ENCODE assay signal across 8 mouse cellular contexts in genomic region chr2:71388951-71389763, GRCm38 (mm10). TPM values are rescaled to one million over a fixed set of nuclear protein-coding genes. Genes with fewer than 3 reads are reported as not detected.
DNase-seq lines count a peak whose midpoint lies in the region; ATAC-seq and TF ChIP-seq lines count a peak whose summit lies in the region.

Hat1 (plus strand) TSS chr2:71388958.

- H3K4me1 ChIP-seq in CH12.LX (ENCODE audit: control insufficient read depth in 1 of 2, insufficient read depth in 2 of 2) = peaks cover 8 to 30% of the 10 kb centered on the region in 2 experiments
- H3K4me1 ChIP-seq in forebrain, embryonic 11.5 days (replicated peaks; ENCODE audit: control insufficient read depth, insufficient read depth, low read length) = no peaks in the 10 kb centered on the region; the same call in 1 of the 2 replicates
- H3K4me1 ChIP-seq in heart, postnatal 0 days (ENCODE audit: control insufficient read depth, insufficient read depth) = peaks cover 9% of the 10 kb centered on the region; the same call in 1 of the 2 replicates
- peaks cover 12% of the 10 kb centered on the region for H3K4me1 ChIP-seq in liver, embryonic 16.5 days (ENCODE audit: control insufficient read depth, low read depth, low read length)
- peaks cover 13% of the 10 kb centered on the region for H3K4me1 ChIP-seq in neural tube, embryonic 13.5 days (replicated peaks)
- peaks cover 7% of the 10 kb centered on the region for H3K4me1 ChIP-seq in testis, adult 2 months (ENCODE audit: control insufficient read depth, insufficient read depth, low read length)

- peak; percentile 99 for ATAC-seq in forebrain, embryonic 11.5 days (replicated peaks; ENCODE audit: low FRiP score)
- peak; percentile 99 for ATAC-seq in heart, postnatal 0 days (ENCODE audit: insufficient read depth, low read depth)
- ATAC-seq in liver, embryonic 16.5 days (ENCODE audit: low read depth) = peak; percentile 99
- peak; percentile 99 for ATAC-seq in neural tube, embryonic 13.5 days (ENCODE audit: low read depth)

- H3K36me3 ChIP-seq in CH12.LX (replicated peaks in 1 of 2; ENCODE audit: control insufficient read depth in 1 of 2, insufficient read depth in 1 of 2, low read length in 1 of 2) = peaks cover 5 to 26% of the 10 kb centered on the region in 2 experiments
- H3K36me3 ChIP-seq in forebrain, embryonic 11.5 days (ENCODE audit: control insufficient read depth, insufficient read depth, low read length) = peaks cover 2% of the 10 kb centered on the region; the same call in 1 of the 2 replicates
- H3K36me3 ChIP-seq in heart, postnatal 0 days (replicated peaks; ENCODE audit: control insufficient read depth, insufficient read depth, low read length) = peaks cover 9% of the 10 kb centered on the region
- peaks cover 12% of the 10 kb centered on the region for H3K36me3 ChIP-seq in liver, embryonic 16.5 days (ENCODE audit: control insufficient read depth, insufficient read depth)
- peaks cover 19% of the 10 kb centered on the region for H3K36me3 ChIP-seq in neural tube, embryonic 13.5 days
- H3K36me3 ChIP-seq in testis, adult 2 months (ENCODE audit: control insufficient read depth, insufficient read depth, low read length) = no peaks in the 10 kb centered on the region

- TF ChIP-seq EP300 in CH12.LX (IDR thresholded peaks at IDR 0.05; ENCODE audit: low read length) = 0 out of 2 replicates have a peak, but pooled peaks have one; percentile 11
- no peak for TF ChIP-seq EP300 in heart, postnatal 0 days (IDR thresholded peaks at IDR 0.05; ENCODE audit: low read depth)

- no peaks in the 10 kb centered on the region for H3K9me3 ChIP-seq in CH12.LX (replicated peaks; ENCODE audit: low read length)
- no peaks in the 10 kb centered on the region for H3K9me3 ChIP-seq in forebrain, embryonic 11.5 days (ENCODE audit: control insufficient read depth, low read length)
- H3K9me3 ChIP-seq in heart, postnatal 0 days (replicated peaks; ENCODE audit: control insufficient read depth, low read length) = no peaks in the 10 kb centered on the region
- H3K9me3 ChIP-seq in liver, embryonic 16.5 days (replicated peaks; ENCODE audit: control insufficient read depth, low read length) = no peaks in the 10 kb centered on the region
- no peaks in the 10 kb centered on the region for H3K9me3 ChIP-seq in neural tube, embryonic 13.5 days

- TF ChIP-seq POLR2A in CH12.LX (IDR thresholded peaks at IDR 0.05; ENCODE audit: low read depth, low read length) = peak; percentile 83
- TF ChIP-seq POLR2A in testis, adult 2 months (IDR thresholded peaks at IDR 0.05; ENCODE audit: control insufficient read depth, low read depth, low read length) = peak; percentile 91

- in situ Hi-C loops in CH12.LX (cut with MboI; ENCODE audit: low pct_ligation_motif_present, low pct_unique_long_range_greater_than_20kb, low sequenced_read_pairs) = no loop called here

- under 1% methylated on average over 66 of the region's 66 CpGs for WGBS in forebrain, embryonic 11.5 days
- WGBS in heart, postnatal 0 days = under 1% methylated on average over 66 of the region's 66 CpGs
- under 1% methylated on average over 64 of the region's 66 CpGs for WGBS in liver, embryonic 16.5 days (ENCODE audit: insufficient replicate concordance)
- under 1% methylated on average over 66 of the region's 66 CpGs for WGBS in neural tube, embryonic 13.5 days

- TF ChIP-seq CTCF in CH12.LX (conservative IDR thresholded peaks at IDR 0.05 in 1 of 2, IDR thresholded peaks at IDR 0.05 in 1 of 2; ENCODE audit: low read depth in 2 of 2, low read length in 2 of 2) = no peak
- TF ChIP-seq CTCF in heart, postnatal 0 days (IDR thresholded peaks at IDR 0.05; ENCODE audit: low read depth) = no peak
- TF ChIP-seq CTCF in testis, adult 2 months (IDR thresholded peaks at IDR 0.05; ENCODE audit: control insufficient read depth, insufficient read depth, insufficient replicate concordance, low read depth, low read length) = no peak

- DNase-seq in CH12.LX (ENCODE audit: extremely low read depth) = peak; percentile 96
- peak; percentile 97 for DNase-seq in c-Kit-positive CD71-positive TER-119-negative erythroid progenitor cells, embryonic 14.5 days (ENCODE audit: low read depth)
- DNase-seq in forebrain, embryonic 11.5 days (ENCODE audit: low spot score) = peak; percentile 99
- peak; percentile 98 for DNase-seq in heart, postnatal 0 days (ENCODE audit: low spot score)
- peak; percentile 97 to 98 for DNase-seq in kidney, postnatal 4 days

- no peaks in the 10 kb centered on the region for H3K27me3 ChIP-seq in CH12.LX (replicated peaks)
- no peaks in the 10 kb centered on the region for H3K27me3 ChIP-seq in forebrain, embryonic 11.5 days (ENCODE audit: control insufficient read depth, insufficient read depth, low read length)
- H3K27me3 ChIP-seq in heart, postnatal 0 days (ENCODE audit: control insufficient read depth, insufficient read depth, low read length) = no peaks in the 10 kb centered on the region
- H3K27me3 ChIP-seq in liver, embryonic 16.5 days (ENCODE audit: control insufficient read depth, insufficient read depth, low read depth, low read length) = no peaks in the 10 kb centered on the region
- no peaks in the 10 kb centered on the region for H3K27me3 ChIP-seq in neural tube, embryonic 13.5 days
- H3K27me3 ChIP-seq in testis, adult 2 months (ENCODE audit: control insufficient read depth, insufficient read depth, low read length) = no peaks in the 10 kb centered on the region

- no peak for TF ChIP-seq RAD21 in CH12.LX (IDR thresholded peaks at IDR 0.05; ENCODE audit: low read depth, low read length)

- dilution Hi-C loops in CH12.LX (cut with MboI; ENCODE audit: extremely low pct_ligation_motif_present, extremely low pct_unique_long_range_greater_than_20kb, low sequenced_read_pairs) = no loop called here

- H3K79me2 ChIP-seq in CH12.LX (replicated peaks; ENCODE audit: control insufficient read depth, extremely low read depth, insufficient read depth, poor library complexity, severe bottlenecking) = peaks cover 19% of the 10 kb centered on the region

- H3K9ac ChIP-seq in CH12.LX (ENCODE audit: insufficient read depth, low read depth) = peak within 1 kb of the TSS; percentile 59
- H3K9ac ChIP-seq in forebrain, embryonic 11.5 days (ENCODE audit: low read length) = peak within 1 kb of the TSS; percentile 86
- peak within 1 kb of the TSS; percentile 73 for H3K9ac ChIP-seq in heart, postnatal 0 days (replicated peaks; ENCODE audit: low read depth, low read length)
- H3K9ac ChIP-seq in liver, embryonic 16.5 days (ENCODE audit: low read depth, low read length) = peak within 1 kb of the TSS; percentile 88
- H3K9ac ChIP-seq in neural tube, embryonic 13.5 days = peak within 1 kb of the TSS; percentile 77

- peak within 1 kb of the TSS; percentile 66 for H3K27ac ChIP-seq in CH12.LX (ENCODE audit: insufficient read depth, low read depth)
- H3K27ac ChIP-seq in forebrain, embryonic 11.5 days (ENCODE audit: low read depth, low read length) = peak within 1 kb of the TSS; percentile 47; the same call in 1 of the 2 replicates
- H3K27ac ChIP-seq in heart, postnatal 0 days (ENCODE audit: low read depth) = peak within 1 kb of the TSS; percentile 86
- peak within 1 kb of the TSS; percentile 86 for H3K27ac ChIP-seq in liver, embryonic 16.5 days (ENCODE audit: low read length)
- H3K27ac ChIP-seq in neural tube, embryonic 13.5 days (replicated peaks) = peak within 1 kb of the TSS; percentile 64
- H3K27ac ChIP-seq in testis, adult 2 months (ENCODE audit: control insufficient read depth, insufficient read depth, low read depth, low read length) = peak within 1 kb of the TSS; percentile 79

- H3K4me3 ChIP-seq in CH12.LX (replicated peaks in 1 of 3; ENCODE audit: low read depth in 2 of 3, low read length in 2 of 3, poor library complexity in 1 of 3) = peak within 1 kb of the TSS; percentile 82 to 98 (median 98)
- H3K4me3 ChIP-seq in forebrain, embryonic 11.5 days (ENCODE audit: low read depth, low read length) = peak within 1 kb of the TSS; percentile 79
- peak within 1 kb of the TSS; percentile 89 for H3K4me3 ChIP-seq in heart, postnatal 0 days (ENCODE audit: low read depth, low read length)
- H3K4me3 ChIP-seq in liver, embryonic 16.5 days (ENCODE audit: low read depth, low read length) = peak within 1 kb of the TSS; percentile 99
- H3K4me3 ChIP-seq in neural tube, embryonic 13.5 days = peak within 1 kb of the TSS; percentile 93
- peak within 1 kb of the TSS; percentile 90 for H3K4me3 ChIP-seq in testis, adult 2 months (ENCODE audit: control insufficient read depth, low read depth, low read length)

- H3K4me2 ChIP-seq in CH12.LX (ENCODE audit: insufficient read depth, low read depth, poor library complexity, severe bottlenecking) = peak within 1 kb of the TSS; percentile 71; the same call in 1 of the 2 replicates
- H3K4me2 ChIP-seq in forebrain, embryonic 11.5 days (ENCODE audit: low read depth, low read length, severe bottlenecking) = peak within 1 kb of the TSS; percentile 61
- peak within 1 kb of the TSS; percentile 85 for H3K4me2 ChIP-seq in heart, postnatal 0 days (ENCODE audit: low read depth, low read length)
- peak within 1 kb of the TSS; percentile 75 for H3K4me2 ChIP-seq in liver, embryonic 16.5 days (ENCODE audit: low read depth, low read length)
- peak within 1 kb of the TSS; percentile 90 for H3K4me2 ChIP-seq in neural tube, embryonic 13.5 days

TF ChIP-seq in CH12.LX, 34 proteins besides CTCF, POLR2A, EP300 and RAD21 (continues in another document):
- TF ChIP-seq GABPA (IDR thresholded peaks at IDR 0.05; ENCODE audit: insufficient replicate concordance, low read depth, low read length) (no peak), JUND (conservative IDR thresholded peaks at IDR 0.05; ENCODE audit: low read depth, low read length) (no peak), ELF1 (IDR thresholded peaks at IDR 0.05; ENCODE audit: low read depth, low read length) (peak; percentile 90), ZMIZ1 (IDR thresholded peaks at IDR 0.05; ENCODE audit: low read depth, low read length) (peak; percentile 66; the same call in 1 of the 2 replicates), CHD2 (IDR thresholded peaks at IDR 0.05; ENCODE audit: low read length) (no peak), USF1 (IDR thresholded peaks at IDR 0.05; ENCODE audit: low read depth, low read length) (no peak), NELFE (IDR thresholded peaks at IDR 0.05; ENCODE audit: low read depth, low read length) (peak; percentile 65), ZC3H11A (IDR thresholded peaks at IDR 0.05; ENCODE audit: low read depth, low read length) (no peak), CHD1 (IDR thresholded peaks at IDR 0.05; ENCODE audit: low read depth, low read length) (no peak)

RNA-seq across cellular contexts. Expression of gene Hat1, which starts in this region (rescaled TPM):
- 91.6 and 109 TPM in 2 replicates for total RNA-seq in CH12.LX (2012; rRNA removed)
- total RNA-seq in CH12.LX (2014; rRNA removed) = 292 and 310 TPM in 2 replicates
- 167 and 184 TPM in 2 replicates for polyA plus RNA-seq in CH12.LX (2012; ENCODE audit: insufficient read length, low read depth)
- 222 and 228 TPM in 2 replicates for polyA plus RNA-seq in forebrain, embryonic 11.5 days (2014; fragmentation: Nextera tagmentation; extraction: Ambion mirVana)
- total RNA-seq in heart, postnatal 0 days (2014; rRNA removed; ENCODE audit: low replicate concordance) = 27.2 and 33.0 TPM in 2 replicates
- polyA plus RNA-seq in heart, postnatal 0 days (2015; fragmentation: Nextera tagmentation; extraction: Ambion mirVana) = 66.5 and 69.9 TPM in 2 replicates
- polyA plus RNA-seq in liver, embryonic 16.5 days (2015; fragmentation: Nextera tagmentation; extraction: Ambion mirVana) = 79.8 and 95.7 TPM in 2 replicates
- polyA plus RNA-seq in neural tube, embryonic 13.5 days (2015; fragmentation: Nextera tagmentation; extraction: Ambion mirVana) = 49.2 and 50.5 TPM in 2 replicates
- 12.7 and 20.1 TPM in 2 replicates for polyA plus RNA-seq in testis, adult 2 months (2012; rRNA removed)

Comparison
In these comparisons a context has a peak if more than half of its experiments do, and no peak if none do; other contexts are left out.
1. Peak in every context shown above with its lines: DNase-seq, ATAC-seq, H3K4me3 ChIP-seq and H3K27ac ChIP-seq.